ENCODE assay signal across 12 mouse cellular contexts in the genomic region with DNA sequence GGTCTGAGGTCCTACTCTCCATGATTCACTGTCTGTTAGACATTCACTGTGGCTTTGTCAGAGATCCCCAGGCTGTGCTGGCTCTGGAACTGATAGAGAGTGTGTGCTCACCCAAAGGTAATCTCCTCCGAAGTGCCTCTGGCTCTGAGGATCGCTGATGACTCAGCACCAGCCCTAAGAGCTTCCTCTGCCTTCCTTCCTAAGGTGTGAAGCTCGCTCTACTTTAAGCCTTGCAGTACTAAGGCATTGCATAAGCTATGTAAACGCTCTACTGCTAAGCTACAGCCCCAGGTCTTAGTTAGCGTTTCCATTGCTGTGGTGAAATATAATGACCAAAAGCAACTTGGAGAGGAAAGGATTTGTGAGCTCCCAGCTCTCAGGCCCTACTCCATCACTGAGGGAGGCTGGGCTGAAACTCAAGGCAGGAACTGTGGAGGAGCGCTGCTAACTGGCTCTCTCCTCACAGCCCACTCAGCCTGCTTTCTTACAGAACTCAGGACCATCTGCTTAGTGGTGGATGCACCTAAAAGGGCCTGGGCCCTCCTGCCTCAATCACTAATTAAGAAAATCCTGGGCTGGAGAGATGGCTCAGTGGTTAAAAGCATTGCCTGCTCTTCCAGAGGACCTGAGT. TPM values are rescaled to one million over a fixed set of nuclear protein-coding genes. Genes with fewer than 3 reads are reported as not detected.
DNase-seq lines count a peak whose midpoint lies in the region.
"Had no signal": no experiment of that assay in that cellular context is flagged by ENCODE, and none has a peak within 500 bp of the region (broad histone marks: within the 10 kb centered on the region; RNA-seq: fewer than 3 reads in every experiment).

No protein-coding gene starts in this region.

- peak; percentile 75 to 83 for DNase-seq in lung, adult 18-20 months
- no peak for DNase-seq in lung, postnatal 14 days
- peak; percentile 94 for DNase-seq in brain, adult 2 months (ENCODE audit: low read depth, low spot score)
- DNase-seq in left cerebral cortex, postnatal 36 days (ENCODE audit: low spot score in 2 of 2) = peak; percentile 56 to 69
- peak; percentile 89 for DNase-seq in telencephalon, adult 2 months (ENCODE audit: low read depth, low spot score)
- DNase-seq in kidney, postnatal 25 days = no peak
- DNase-seq in cerebellum, adult 11 months = no peak
- no peak for DNase-seq in layer of hippocampus, adult 11-12 months (ENCODE audit: low spot score)
- DNase-seq: adrenal gland, adult 2 months; cerebellum, adult 18-20 months; gastrocnemius, postnatal 14 days; heart, postnatal 36 days had no signal

- intact Hi-C loops in left cerebral cortex, postnatal 36 days (cut with DNase I) = no loop called here

RNA-seq across cellular contexts. Expression of a gene that starts 7.6 kb away (rescaled TPM):
- total RNA-seq in left cerebral cortex, postnatal 36 days (2021) = 10 to 100 TPM; 10.4 to 10.8 TPM
- total RNA-seq: heart, postnatal 36 days had no signal

RNA-seq across cellular contexts. Expression of a gene that starts 31.4 kb away (rescaled TPM):
- 1,000 to 10,000 TPM; 1,213 to 1,355 TPM for total RNA-seq in left cerebral cortex, postnatal 36 days (2021)

Comparison
In these comparisons a context has a peak if more than half of its experiments do, and no peak if none do; other contexts are left out.
1. DNase-seq: peak in lung, adult 18-20 months (2 of 2), brain, adult 2 months (single experiment), left cerebral cortex, postnatal 36 days (2 of 2) and telencephalon, adult 2 months (single experiment); none in lung, postnatal 14 days (single experiment), kidney, postnatal 25 days (0 of 2), cerebellum, adult 11 months (single experiment) and layer of hippocampus, adult 11-12 months (single experiment).